Mouse (Mus musculus) liver, postnatal 0 days (tissue): Measurements from ENCODE around the gene Golm1.

Source experiments
- CTCF ChIP-seq: sonication (generic); IDR thresholded peaks from 2 replicates; pipeline ENCODE4 v1.5.1; 2016; ENCODE audit warnings: antibody characterized with exemption, low read depth
- EP300 ChIP-seq: IDR thresholded peaks from 2 replicates; pipeline ENCODE4 v1.6.1; 2016; ENCODE audit warnings: antibody characterized with exemption, low read depth, mild to moderate bottlenecking

- no peak for TF ChIP-seq CTCF
- TF ChIP-seq EP300 = peak; percentile 70
Measured at GRCm38 (mm10) chr13:59668501-59669093, 7.0 kb downstream of the Golm1 start.
